Mouse (Mus musculus): ENCODE measurements around the gene 1110017D15Rik. TPM values are rescaled to one million over a fixed set of nuclear protein-coding genes. Genes with fewer than 3 reads are reported as not detected.

Gene 1110017D15Rik
- polyA plus RNA-seq, 1 experiment from 2014 or later: 1.0 TPM

- no peak overlapping the region for H3K27ac ChIP-seq (ENCODE audit: low read depth, low read length)
- no peak overlapping the region for H3K4me2 ChIP-seq (replicated peaks; ENCODE audit: low read depth, low read length)
- no peaks in the 10 kb centered on the region for H3K36me3 ChIP-seq (ENCODE audit: control insufficient read depth, insufficient read depth, low read length)
- ATAC-seq (ENCODE audit: low FRiP score, low TSS enrichment): peak; percentile 71
- H3K4me1 ChIP-seq (ENCODE audit: control insufficient read depth, insufficient read depth, low read length): no peaks in the 10 kb centered on the region
- H3K9ac ChIP-seq (ENCODE audit: low read depth, low read length): no peak overlapping the region
- 14% methylated on average over 8 of the region's 8 CpGs for WGBS
- H3K9me3 ChIP-seq (ENCODE audit: control insufficient read depth, low read length): no peaks in the 10 kb centered on the region
- no peaks in the 10 kb centered on the region for H3K27me3 ChIP-seq (ENCODE audit: control insufficient read depth, insufficient read depth, low read length)
- H3K4me3 ChIP-seq (ENCODE audit: low read length): no peak overlapping the region
Observed at GRCm38 (mm10) chr4:41545985-41546384, 28.9 kb upstream of the 1110017D15Rik start.

- Histone ChIP-seq H3K27ac (ENCODE audit: low read depth, low read length) (no peak overlapping the region), H3K9me3 (ENCODE audit: control insufficient read depth, low read length) (no peaks in the 10 kb centered on the region; the same call in 1 of the 2 replicates), H3K4me2 (replicated peaks; ENCODE audit: low read depth, low read length) (no peak overlapping the region), H3K4me1 (ENCODE audit: control insufficient read depth, insufficient read depth, low read length) (no peaks in the 10 kb centered on the region), H3K4me3 (ENCODE audit: low read length) (no peak overlapping the region), H3K9ac (ENCODE audit: low read depth, low read length) (no peak overlapping the region), H3K27me3 (ENCODE audit: control insufficient read depth, insufficient read depth, low read length) (no peaks in the 10 kb centered on the region), H3K36me3 (ENCODE audit: control insufficient read depth, insufficient read depth, low read length) (no peaks in the 10 kb centered on the region)
- no peak for ATAC-seq (ENCODE audit: low FRiP score, low TSS enrichment)
- 69% methylated on average over 8 of the region's 8 CpGs for WGBS
Observed at GRCm38 (mm10) chr4:41542136-41542535, 25.0 kb upstream of the 1110017D15Rik start.

- H3K36me3 ChIP-seq (ENCODE audit: control insufficient read depth, insufficient read depth, low read length): no peaks in the 10 kb centered on the region
- H3K9ac ChIP-seq (ENCODE audit: low read depth, low read length): no peak overlapping the region
- H3K27me3 ChIP-seq (ENCODE audit: control insufficient read depth, insufficient read depth, low read length): no peaks in the 10 kb centered on the region
- H3K27ac ChIP-seq (ENCODE audit: low read depth, low read length): no peak overlapping the region
- no peak overlapping the region for H3K4me3 ChIP-seq (ENCODE audit: low read length)
- no peak overlapping the region for H3K4me2 ChIP-seq (replicated peaks; ENCODE audit: low read depth, low read length)
- WGBS: 71% methylated on average over 5 of the region's 5 CpGs
- H3K9me3 ChIP-seq (ENCODE audit: control insufficient read depth, low read length): no peaks in the 10 kb centered on the region; the same call in 1 of the 2 replicates
- H3K4me1 ChIP-seq (ENCODE audit: control insufficient read depth, insufficient read depth, low read length): no peaks in the 10 kb centered on the region
- ATAC-seq (ENCODE audit: low FRiP score, low TSS enrichment): no peak
Observed at GRCm38 (mm10) chr4:41534866-41535265, 17.7 kb upstream of the 1110017D15Rik start.

- H3K36me3 ChIP-seq (ENCODE audit: control insufficient read depth, insufficient read depth, low read length): no peaks in the 10 kb centered on the region
Observed at GRCm38 (mm10) chr4:41532420-41532819, 15.3 kb upstream of the 1110017D15Rik start.

GRCm38 (mm10) chr4:41527996-41528395, 10.9 kb upstream of the 1110017D15Rik start:
- Histone ChIP-seq H3K27ac (ENCODE audit: low read depth, low read length) (no peak overlapping the region), H3K4me3 (ENCODE audit: low read length) (no peak overlapping the region), H3K4me2 (replicated peaks; ENCODE audit: low read depth, low read length) (no peak overlapping the region), H3K9ac (ENCODE audit: low read depth, low read length) (no peak overlapping the region), H3K36me3 (ENCODE audit: control insufficient read depth, insufficient read depth, low read length) (no peaks in the 10 kb centered on the region), H3K9me3 (ENCODE audit: control insufficient read depth, low read length) (no peaks in the 10 kb centered on the region), H3K27me3 (ENCODE audit: control insufficient read depth, insufficient read depth, low read length) (no peaks in the 10 kb centered on the region), H3K4me1 (ENCODE audit: control insufficient read depth, insufficient read depth, low read length) (peaks cover 8% of the 10 kb centered on the region; the same call in 1 of the 2 replicates)
- WGBS: 8% methylated on average over 8 of the region's 8 CpGs
- ATAC-seq (ENCODE audit: low FRiP score, low TSS enrichment): peak; percentile 85

More at GRCm38 (mm10) chr4:41532420-41532819, 15.3 kb upstream of the 1110017D15Rik start:
- no peak overlapping the region for H3K4me3 ChIP-seq (ENCODE audit: low read length)
- no peak overlapping the region for H3K4me2 ChIP-seq (replicated peaks; ENCODE audit: low read depth, low read length)
- no peak overlapping the region for H3K27ac ChIP-seq (ENCODE audit: low read depth, low read length)
- no peak for ATAC-seq (ENCODE audit: low FRiP score, low TSS enrichment)
- H3K9me3 ChIP-seq (ENCODE audit: control insufficient read depth, low read length): no peaks in the 10 kb centered on the region
- 24% methylated on average over 6 of the region's 6 CpGs for WGBS
- H3K27me3 ChIP-seq (ENCODE audit: control insufficient read depth, insufficient read depth, low read length): no peaks in the 10 kb centered on the region
- H3K9ac ChIP-seq (ENCODE audit: low read depth, low read length): no peak overlapping the region
- peaks cover 8% of the 10 kb centered on the region; the same call in 1 of the 2 replicates for H3K4me1 ChIP-seq (ENCODE audit: control insufficient read depth, insufficient read depth, low read length)

- 31% methylated on average over 13 of the region's 13 CpGs for WGBS
- H3K9ac ChIP-seq (ENCODE audit: low read depth, low read length): no peak overlapping the region
- no peaks in the 10 kb centered on the region for H3K36me3 ChIP-seq (ENCODE audit: control insufficient read depth, insufficient read depth, low read length)
- no peaks in the 10 kb centered on the region for H3K27me3 ChIP-seq (ENCODE audit: control insufficient read depth, insufficient read depth, low read length)
- H3K4me1 ChIP-seq (ENCODE audit: control insufficient read depth, insufficient read depth, low read length): peaks cover 8% of the 10 kb centered on the region; the same call in 1 of the 2 replicates
- no peak overlapping the region for H3K4me2 ChIP-seq (replicated peaks; ENCODE audit: low read depth, low read length)
- H3K27ac ChIP-seq (ENCODE audit: low read depth, low read length): no peak overlapping the region
- H3K9me3 ChIP-seq (ENCODE audit: control insufficient read depth, low read length): no peaks in the 10 kb centered on the region
- no peak for ATAC-seq (ENCODE audit: low FRiP score, low TSS enrichment)
- no peak overlapping the region for H3K4me3 ChIP-seq (ENCODE audit: low read length)
Observed at GRCm38 (mm10) chr4:41527076-41527475, 9.9 kb upstream of the 1110017D15Rik start.

- no peak overlapping the region for H3K4me2 ChIP-seq (replicated peaks; ENCODE audit: low read depth, low read length)
- H3K4me1 ChIP-seq (ENCODE audit: control insufficient read depth, insufficient read depth, low read length): peaks cover 8% of the 10 kb centered on the region; the same call in 1 of the 2 replicates
- H3K36me3 ChIP-seq (ENCODE audit: control insufficient read depth, insufficient read depth, low read length): no peaks in the 10 kb centered on the region
- no peak overlapping the region for H3K27ac ChIP-seq (ENCODE audit: low read depth, low read length)
- no peak overlapping the region for H3K9ac ChIP-seq (ENCODE audit: low read depth, low read length)
- no peaks in the 10 kb centered on the region for H3K9me3 ChIP-seq (ENCODE audit: control insufficient read depth, low read length)
- WGBS: 66% methylated on average over 7 of the region's 7 CpGs
- no peaks in the 10 kb centered on the region for H3K27me3 ChIP-seq (ENCODE audit: control insufficient read depth, insufficient read depth, low read length)
- H3K4me3 ChIP-seq (ENCODE audit: low read length): no peak overlapping the region
- no peak for ATAC-seq (ENCODE audit: low FRiP score, low TSS enrichment)
Observed at GRCm38 (mm10) chr4:41526553-41526952, 9.4 kb upstream of the 1110017D15Rik start.

- Histone ChIP-seq H3K9me3 (ENCODE audit: control insufficient read depth, low read length) (no peaks in the 10 kb centered on the region), H3K4me1 (ENCODE audit: control insufficient read depth, insufficient read depth, low read length) (peaks cover 8% of the 10 kb centered on the region; the same call in 1 of the 2 replicates), H3K36me3 (ENCODE audit: control insufficient read depth, insufficient read depth, low read length) (no peaks in the 10 kb centered on the region), H3K4me2 (replicated peaks; ENCODE audit: low read depth, low read length) (no peak overlapping the region), H3K27me3 (ENCODE audit: control insufficient read depth, insufficient read depth, low read length) (no peaks in the 10 kb centered on the region), H3K4me3 (ENCODE audit: low read length) (no peak overlapping the region), H3K9ac (ENCODE audit: low read depth, low read length) (no peak overlapping the region), H3K27ac (ENCODE audit: low read depth, low read length) (no peak overlapping the region)
- ATAC-seq (ENCODE audit: low FRiP score, low TSS enrichment): no peak
- 76% methylated on average over 9 of the region's 9 CpGs for WGBS
Observed at GRCm38 (mm10) chr4:41524829-41525228, 7.7 kb upstream of the 1110017D15Rik start.

GRCm38 (mm10) chr4:41523839-41524238, 6.7 kb upstream of the 1110017D15Rik start:
- H3K4me1 ChIP-seq (ENCODE audit: control insufficient read depth, insufficient read depth, low read length): peaks cover 6% of the 10 kb centered on the region; the same call in 1 of the 2 replicates
- no peaks in the 10 kb centered on the region for H3K9me3 ChIP-seq (ENCODE audit: control insufficient read depth, low read length)
- no peak overlapping the region for H3K4me2 ChIP-seq (replicated peaks; ENCODE audit: low read depth, low read length)
- H3K36me3 ChIP-seq (ENCODE audit: control insufficient read depth, insufficient read depth, low read length): no peaks in the 10 kb centered on the region
- no peaks in the 10 kb centered on the region for H3K27me3 ChIP-seq (ENCODE audit: control insufficient read depth, insufficient read depth, low read length)
- H3K27ac ChIP-seq (ENCODE audit: low read depth, low read length): no peak overlapping the region
- WGBS: 80% methylated on average over 7 of the region's 7 CpGs
- ATAC-seq (ENCODE audit: low FRiP score, low TSS enrichment): no peak
- no peak overlapping the region for H3K9ac ChIP-seq (ENCODE audit: low read depth, low read length)
- no peak overlapping the region for H3K4me3 ChIP-seq (ENCODE audit: low read length)
